Mouse (Mus musculus) lung, postnatal 0 days (tissue): ENCODE results near the gene Invs.

Experiments
- CTCF ChIP-seq: IDR thresholded peaks from 2 replicates; pipeline ENCODE4 v1.5.1; 2016; ENCODE audit warnings: antibody characterized with exemption, mild to moderate bottlenecking
- EP300 ChIP-seq: IDR thresholded peaks from 2 replicates; pipeline ENCODE4 v1.6.1; 2016; ENCODE audit warnings: antibody characterized with exemption, mild to moderate bottlenecking, control low read depth

DNA sequence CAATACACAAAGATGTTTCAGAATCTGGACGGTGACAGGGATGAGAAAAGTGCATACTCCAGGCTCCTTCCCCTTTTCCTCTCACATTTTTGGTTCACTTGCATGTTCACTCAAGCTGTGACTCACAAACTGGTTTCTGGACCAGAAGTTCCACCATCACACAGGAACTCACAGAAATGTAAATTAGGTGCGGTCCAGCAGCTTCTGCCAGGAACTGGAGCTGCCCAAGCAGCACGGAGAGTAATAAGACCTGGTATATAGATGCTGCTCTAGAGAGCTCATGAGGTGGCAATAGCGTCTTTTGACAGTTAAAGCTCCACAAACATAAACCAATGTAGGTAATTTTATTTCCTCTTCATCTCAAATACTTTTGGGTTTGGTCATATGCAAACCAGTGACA, 37.1 kb upstream of the Invs start:
- TF ChIP-seq CTCF (no peak), EP300 (no peak)
